Mouse (Mus musculus): ENCODE measurements at regions not wholly inside any gene's neighbourhood (a gene's known extent, or its start where the extent isn't known, plus 50 kb on each side); places are given as distances from the start of the nearest gene placed in this dataset.
A peak's percentile ranks its signal among the peaks of the same experiment; 100 is the strongest.
"Not testable (repeated sequence)": the region's sequence is repeated elsewhere in the genome, so short reads cannot be mapped to it uniquely, and the experiment has no call there.

DNA sequence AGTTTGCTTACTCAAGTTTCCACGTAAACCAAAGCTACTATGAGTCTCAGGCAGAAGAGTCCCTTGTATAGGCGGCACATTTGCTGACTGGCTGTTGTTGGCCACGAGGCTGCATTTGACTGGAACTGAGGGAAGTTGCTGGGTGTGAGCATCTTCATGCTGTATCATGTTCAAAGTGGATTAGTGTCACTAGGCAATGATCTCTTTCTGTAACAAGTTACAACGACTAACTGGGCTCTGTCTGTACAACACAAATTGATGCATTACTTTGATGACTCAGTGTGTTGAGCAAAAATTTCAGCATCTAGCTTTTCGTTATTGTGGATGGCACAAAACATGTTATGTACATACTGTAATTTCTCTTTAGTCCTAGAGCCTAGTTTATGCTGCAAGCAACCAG lies 203.7 kb upstream of the P2ry1 start:
- DNase-seq (ENCODE audit: low read depth, low spot score): no peak

- no peak for DNase-seq (ENCODE audit: low read depth, low spot score)
These were observed 197.8 kb upstream of the P2ry1 start for GRCm38 (mm10) chr3:60804711-60805293.

DNA sequence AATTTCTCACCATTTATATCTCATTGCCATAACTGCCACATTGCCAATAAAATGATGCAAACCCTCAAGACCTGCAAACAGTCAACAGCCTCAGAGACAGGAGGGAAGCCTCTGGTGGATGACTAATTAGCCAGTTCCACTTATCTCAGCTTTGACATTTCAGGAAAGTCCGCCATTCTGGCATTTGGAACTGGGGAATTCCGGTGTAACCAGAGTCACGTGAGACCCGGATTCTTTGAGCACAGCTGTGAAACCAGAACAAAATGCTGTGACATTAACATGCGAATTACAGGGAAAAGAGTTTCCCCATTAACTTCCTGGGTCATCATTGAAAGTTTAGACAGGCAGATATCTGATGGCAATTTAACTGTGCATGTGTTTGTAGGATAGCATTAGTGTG lies 190.7 kb upstream of the P2ry1 start:
- DNase-seq (ENCODE audit: low read depth, low spot score): no peak

DNA sequence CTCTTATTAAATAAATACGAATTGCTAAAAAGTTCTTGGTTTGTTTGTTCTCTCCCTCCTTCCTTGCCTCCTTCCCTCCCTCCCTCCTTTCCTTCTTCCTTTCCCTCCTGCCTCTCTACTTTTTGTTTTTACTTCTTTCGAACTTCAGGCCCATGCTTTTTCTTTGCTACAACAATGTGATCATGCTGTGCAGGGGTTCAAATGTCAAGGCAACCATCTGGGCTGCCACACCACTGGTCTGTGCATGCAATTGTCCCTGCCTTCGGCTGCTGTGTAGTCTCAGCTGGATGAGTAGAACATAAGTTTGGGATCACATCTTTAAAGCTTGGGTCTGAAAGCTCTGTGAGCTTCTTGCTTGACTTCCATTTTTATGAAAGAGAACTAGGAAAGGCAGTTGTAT lies 189.1 kb upstream of the P2ry1 start:
- DNase-seq (ENCODE audit: low read depth, low spot score): no peak

- DNase-seq (ENCODE audit: low read depth, low spot score): peak; percentile 34
These were observed 182.8 kb upstream of the P2ry1 start for GRCm38 (mm10) chr3:60819684-60820281.

- DNase-seq (ENCODE audit: low read depth, low spot score): peak; percentile 31
These were observed 181.1 kb upstream of the P2ry1 start for GRCm38 (mm10) chr3:60821463-60821862.

DNA sequence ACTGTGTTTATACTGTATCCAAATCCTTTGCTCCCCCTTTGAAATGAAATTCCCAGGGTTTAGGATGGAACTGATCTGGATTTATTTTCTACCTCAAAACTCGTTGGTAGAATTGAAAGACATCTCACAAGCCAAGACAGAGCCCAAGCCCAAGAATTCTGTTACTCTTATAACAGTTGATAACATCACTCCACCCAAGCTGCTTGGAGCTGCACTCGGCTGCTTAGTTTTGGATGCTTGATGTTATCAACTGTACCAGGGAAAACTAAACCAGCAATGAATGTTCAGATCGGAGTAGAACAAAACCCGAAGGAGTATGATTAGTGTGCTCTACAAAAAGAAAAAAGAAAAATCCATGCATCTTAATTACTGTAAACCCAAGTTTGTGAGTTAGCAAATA lies 175.8 kb upstream of the P2ry1 start:
- no peak for DNase-seq (ENCODE audit: low read depth, low spot score)

GRCm38 (mm10) chr3:60832385-60832784 lies 170.2 kb upstream of the P2ry1 start:
- no peak for DNase-seq (ENCODE audit: low read depth, low spot score)

DNA sequence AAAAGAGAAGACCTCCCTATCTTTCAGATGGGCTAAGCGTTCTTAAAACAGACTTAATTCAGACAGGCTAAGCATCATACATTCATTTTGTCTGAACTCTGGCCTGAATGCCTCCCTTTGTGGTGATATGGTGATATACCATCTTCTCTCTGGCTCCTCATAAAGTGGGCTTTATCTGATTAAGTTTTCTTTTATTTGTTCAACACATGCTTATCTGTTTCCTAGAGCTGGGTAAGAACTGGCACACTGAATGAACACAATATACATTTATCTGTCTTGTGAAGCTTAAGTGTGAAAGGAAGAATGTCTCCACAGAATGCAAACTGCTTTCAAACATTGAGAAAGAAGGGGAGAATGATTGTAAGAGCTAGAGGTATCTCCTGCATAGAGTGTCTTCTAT lies 160.7 kb upstream of the P2ry1 start:
- no peak for DNase-seq (ENCODE audit: low read depth, low spot score)

DNA sequence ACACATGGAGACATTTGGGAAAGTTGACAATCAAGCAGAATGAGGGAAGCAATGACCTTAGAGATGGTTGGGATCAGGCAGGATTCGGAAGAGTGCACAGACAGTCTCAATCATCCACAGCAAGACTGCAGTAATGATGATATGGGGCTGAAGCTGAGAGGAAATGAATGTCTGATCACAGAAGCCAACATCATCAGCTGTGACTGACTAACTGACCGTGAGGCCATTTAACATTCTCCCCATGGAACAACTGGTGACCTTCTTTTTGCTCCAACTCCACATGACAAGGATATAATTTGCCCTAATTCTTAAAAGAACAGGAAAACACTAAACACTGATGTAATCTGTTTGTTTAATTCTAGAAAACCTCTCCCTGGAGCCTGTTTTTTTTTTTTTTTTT lies 157.3 kb upstream of the P2ry1 start:
- DNase-seq (ENCODE audit: low read depth, low spot score): no peak

- no peak for DNase-seq (ENCODE audit: low read depth, low spot score)
These were observed 154.2 kb upstream of the P2ry1 start for GRCm38 (mm10) chr3:60848437-60848836.

- DNase-seq (ENCODE audit: low read depth, low spot score): no peak
These were observed 148.8 kb upstream of the P2ry1 start for GRCm38 (mm10) chr3:60853773-60854172.

DNA sequence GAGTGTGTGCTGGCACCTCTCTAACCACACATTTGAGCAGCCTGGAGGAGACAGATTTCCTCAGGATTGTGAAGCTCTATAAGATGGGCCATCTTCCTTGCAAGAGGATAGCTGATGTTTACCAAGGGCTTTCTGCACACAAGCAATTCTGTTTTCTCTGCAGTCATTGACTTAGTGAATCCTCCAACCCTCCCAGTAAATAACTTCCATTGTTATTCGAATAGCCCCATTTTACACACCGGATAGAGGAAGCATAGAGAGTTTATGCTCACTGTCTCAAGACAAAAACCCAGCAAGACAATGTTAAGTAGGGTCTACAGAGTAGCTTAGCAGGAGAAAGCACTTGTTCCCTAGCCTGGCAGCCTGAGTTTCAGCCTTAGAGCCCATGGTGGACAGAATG lies 146.9 kb upstream of the P2ry1 start:
- no peak for DNase-seq (ENCODE audit: low read depth, low spot score)

DNA sequence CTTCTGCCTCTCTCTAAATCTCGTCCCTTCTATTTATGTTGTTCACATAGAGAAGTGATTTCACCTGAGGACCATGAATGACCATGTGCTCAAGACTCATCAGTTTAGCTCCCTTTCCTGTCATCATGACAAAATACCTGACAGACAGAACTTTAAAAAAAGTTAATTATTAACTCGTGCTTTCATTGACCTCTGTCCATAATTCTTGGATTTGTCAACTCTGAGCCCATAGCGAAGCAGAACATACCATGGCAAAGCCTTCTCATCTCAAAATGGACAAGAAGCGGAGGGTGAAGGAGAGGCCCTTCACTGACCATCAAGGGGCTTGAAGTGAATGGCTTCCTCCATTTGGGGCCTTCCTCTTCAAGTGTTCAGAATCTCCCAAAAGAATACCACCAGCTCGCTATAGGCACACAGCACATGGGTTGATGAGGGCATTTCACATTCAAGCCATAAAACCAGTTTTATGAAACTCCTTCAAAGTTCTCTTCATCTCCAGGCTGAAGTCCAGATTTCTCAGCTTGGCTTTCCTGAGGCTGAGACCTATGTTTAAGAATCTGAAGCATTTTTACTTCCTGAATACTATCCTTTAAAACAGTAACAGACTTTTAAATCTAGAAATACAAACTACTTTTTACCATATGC lies 144.0 kb upstream of the P2ry1 start:
- no peak for DNase-seq (ENCODE audit: low read depth, low spot score)

- DNase-seq (ENCODE audit: low read depth, low spot score): no peak
These were observed 143.5 kb upstream of the P2ry1 start for GRCm38 (mm10) chr3:60859119-60859515.

- not testable (repeated sequence) for DNase-seq (ENCODE audit: low read depth, low spot score)
These were observed 125.7 kb upstream of the P2ry1 start for GRCm38 (mm10) chr3:60876858-60877257.

DNA sequence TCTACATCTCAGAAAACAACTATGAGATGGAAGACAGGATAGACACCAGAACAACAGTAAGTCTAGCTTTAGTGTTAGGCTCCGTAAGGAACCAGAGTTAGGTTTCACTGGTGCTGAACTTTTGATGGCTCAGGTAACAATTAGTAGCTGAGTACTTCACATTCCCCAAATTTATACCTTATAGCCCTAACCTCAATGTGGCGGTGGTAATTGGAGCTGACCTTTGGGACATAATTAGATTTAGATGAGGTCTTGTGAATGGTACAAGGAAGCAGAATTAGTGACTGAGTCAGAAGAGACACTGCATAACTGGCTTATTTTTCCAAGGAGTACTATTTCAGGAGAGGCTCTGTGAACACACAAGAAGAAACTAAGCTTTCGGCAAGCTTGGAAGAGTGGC lies 123.7 kb upstream of the P2ry1 start:
- no peak for DNase-seq (ENCODE audit: low read depth, low spot score)

GRCm38 (mm10) chr3:60884027-60884426 lies 118.6 kb upstream of the P2ry1 start:
- DNase-seq (ENCODE audit: low read depth, low spot score): no peak

GRCm38 (mm10) chr3:60889191-60889861 lies 113.3 kb upstream of the P2ry1 start:
- DNase-seq (ENCODE audit: low read depth, low spot score): no peak

- DNase-seq (ENCODE audit: low read depth, low spot score): no peak
These were observed 104.8 kb upstream of the P2ry1 start for GRCm38 (mm10) chr3:60897628-60898269.

- no peak for DNase-seq (ENCODE audit: low read depth, low spot score)
These were observed 103.9 kb upstream of the P2ry1 start for GRCm38 (mm10) chr3:60898720-60899119.

- no peak for DNase-seq (ENCODE audit: low read depth, low spot score)
These were observed 101.0 kb upstream of the P2ry1 start for GRCm38 (mm10) chr3:60901571-60901970.

Data from CD4-positive helper T cell, adult 2 months (primary cell).